Mouse (Mus musculus) testis, adult 2 months (tissue): ENCODE measurements around the gene Taf4.

Experiments
- CTCF ChIP-seq: fragments of 200-500 bp; IDR thresholded peaks from 2 replicates; pipeline ENCODE4 v1.5.1; 2012; ENCODE audit warnings: low read depth, mild to moderate bottlenecking, inconsistent platforms, low read length, moderate library complexity; ENCODE audit not compliant: control insufficient read depth, insufficient read depth, insufficient replicate concordance
- POLR2A ChIP-seq: fragments of 200-500 bp; IDR thresholded peaks from 2 replicates; pipeline ENCODE4 v1.6.1; 2012; ENCODE audit warnings: low read depth, mild to moderate bottlenecking, inconsistent platforms, low read length, moderate library complexity; ENCODE audit not compliant: control insufficient read depth

- TF ChIP-seq CTCF: no peak
- no peak for TF ChIP-seq POLR2A
Observed at GRCm38 (mm10) chr2:179945051-179945450, 31.4 kb downstream of the Taf4 start.
